Mouse (Mus musculus): ENCODE data around the gene Sept4. TPM values are rescaled to one million over a fixed set of nuclear protein-coding genes. Genes with fewer than 3 reads are reported as not detected.

Gene Sept4
- total RNA-seq, 1 experiment: 6.1 TPM

DNA sequence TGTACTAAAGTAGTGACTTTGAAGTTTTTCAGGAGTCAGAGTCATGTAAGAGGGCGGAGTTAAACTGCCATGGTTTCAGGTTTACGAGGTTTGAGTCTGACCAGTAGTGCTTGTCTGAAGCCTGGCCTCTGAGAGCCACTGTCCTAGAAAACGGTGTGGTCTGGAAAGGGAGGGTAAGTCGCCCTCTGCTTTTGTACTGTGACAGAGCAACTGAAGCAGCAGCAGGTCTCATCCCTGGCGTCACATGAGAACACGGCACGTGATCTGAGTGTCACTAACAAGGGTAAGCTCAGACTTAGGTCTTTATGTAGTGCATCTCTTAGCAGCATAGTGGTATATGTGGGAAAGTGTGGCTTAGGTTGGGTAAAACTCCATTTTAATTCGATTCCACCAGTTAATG is 26.4 kb upstream of the Sept4 start:
- Histone ChIP-seq H3K36me3 (ENCODE audit: control insufficient read depth, insufficient read depth, low read length, poor library complexity, severe bottlenecking) (no peaks in the 10 kb centered on the region), H3K9me3 (ENCODE audit: control insufficient read depth, insufficient read depth, low read depth, low read length) (no peaks in the 10 kb centered on the region), H3K27ac (ENCODE audit: insufficient read depth, low read depth, low read length, poor library complexity, severe bottlenecking) (no peak overlapping the region), H3K9ac (ENCODE audit: insufficient read depth, low read depth, low read length, poor library complexity, severe bottlenecking) (no peak overlapping the region), H3K4me1 (ENCODE audit: control insufficient read depth in 2 of 2, insufficient read depth in 2 of 2, low read length in 2 of 2, poor library complexity in 1 of 2) (0 out of 4 replicates have a peak, but pooled peaks cover 0 to 2% of the 10 kb centered on the region in 2 experiments), H3K4me3 (ENCODE audit: insufficient read depth in 1 of 2, low read depth in 1 of 2, low read length in 2 of 2, poor library complexity in 1 of 2, severe bottlenecking in 1 of 2) (no peak overlapping the region)
- TF ChIP-seq MAFK (IDR thresholded peaks at IDR 0.05; ENCODE audit: insufficient read depth, low read depth, low read length) (no peak), CHD2 (IDR thresholded peaks at IDR 0.05; ENCODE audit: low read depth, low read length) (no peak), HCFC1 (IDR thresholded peaks at IDR 0.05; ENCODE audit: borderline replicate concordance, insufficient read depth, low read length) (no peak), ZC3H11A (IDR thresholded peaks at IDR 0.05; ENCODE audit: borderline replicate concordance, low read depth, low read length) (no peak), ZNF384 (IDR thresholded peaks at IDR 0.05; ENCODE audit: low read depth, low read length) (no peak)
- DNase-seq (ENCODE audit: low read depth, low spot score): no peak
- in situ Hi-C loops (cut with MboI; ENCODE audit: low sequenced_read_pairs in 2 of 2, unreplicated experiment in 2 of 2): no loop called here

DNA sequence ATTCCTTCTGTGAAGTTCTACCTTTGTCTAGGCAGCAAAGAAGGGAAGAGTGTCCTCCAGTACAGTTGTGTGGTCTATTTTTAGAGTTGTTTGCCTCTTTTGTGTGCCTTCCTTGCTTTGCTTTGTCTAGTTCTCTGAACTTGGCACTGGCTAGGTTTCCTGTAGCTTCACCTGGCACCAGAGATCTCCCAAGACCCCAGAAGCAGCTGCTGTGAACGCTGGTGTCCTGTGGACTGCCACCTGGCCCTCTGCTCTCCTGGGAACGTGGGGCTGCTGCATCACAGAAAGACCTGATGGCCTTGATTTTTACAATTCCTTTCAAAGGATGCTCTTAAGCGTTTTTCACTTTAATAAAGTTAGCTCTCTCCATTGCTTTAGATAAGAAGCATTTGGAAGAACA is 25.8 kb upstream of the Sept4 start:
- H3K36me3 ChIP-seq (ENCODE audit: control insufficient read depth, insufficient read depth, low read length, poor library complexity, severe bottlenecking): no peaks in the 10 kb centered on the region
- no peaks in the 10 kb centered on the region for H3K9me3 ChIP-seq (ENCODE audit: control insufficient read depth, insufficient read depth, low read depth, low read length)
- H3K4me1 ChIP-seq (ENCODE audit: control insufficient read depth in 2 of 2, insufficient read depth in 2 of 2, low read length in 2 of 2, poor library complexity in 1 of 2): 0 out of 4 replicates have a peak, but pooled peaks cover 0 to 2% of the 10 kb centered on the region in 2 experiments
- no peak overlapping the region for H3K9ac ChIP-seq (ENCODE audit: insufficient read depth, low read depth, low read length, poor library complexity, severe bottlenecking)
- H3K27ac ChIP-seq (ENCODE audit: insufficient read depth, low read depth, low read length, poor library complexity, severe bottlenecking): no peak overlapping the region
- H3K4me3 ChIP-seq (ENCODE audit: insufficient read depth in 1 of 2, low read depth in 1 of 2, low read length in 2 of 2, poor library complexity in 1 of 2, severe bottlenecking in 1 of 2): no peak overlapping the region
- in situ Hi-C loops (cut with MboI; ENCODE audit: low sequenced_read_pairs in 2 of 2, unreplicated experiment in 2 of 2): no loop called here
- no peak for TF ChIP-seq ZC3H11A (IDR thresholded peaks at IDR 0.05; ENCODE audit: borderline replicate concordance, low read depth, low read length)
- no peak for TF ChIP-seq HCFC1 (IDR thresholded peaks at IDR 0.05; ENCODE audit: borderline replicate concordance, insufficient read depth, low read length)
- no peak for TF ChIP-seq CHD2 (IDR thresholded peaks at IDR 0.05; ENCODE audit: low read depth, low read length)
- no peak for TF ChIP-seq ZNF384 (IDR thresholded peaks at IDR 0.05; ENCODE audit: low read depth, low read length)
- no peak for TF ChIP-seq MAFK (IDR thresholded peaks at IDR 0.05; ENCODE audit: insufficient read depth, low read depth, low read length)
- no peak for DNase-seq (ENCODE audit: low read depth, low spot score)

GRCm38 (mm10) chr11:87553342-87553741 is 15.4 kb upstream of the Sept4 start:
- Histone ChIP-seq H3K27ac (ENCODE audit: insufficient read depth, low read depth, low read length, poor library complexity, severe bottlenecking) (no peak overlapping the region), H3K36me3 (ENCODE audit: control insufficient read depth, insufficient read depth, low read length, poor library complexity, severe bottlenecking) (no peaks in the 10 kb centered on the region), H3K4me1 (ENCODE audit: control insufficient read depth in 2 of 2, insufficient read depth in 2 of 2, low read length in 2 of 2, poor library complexity in 1 of 2) (no peaks in the 10 kb centered on the region), H3K9ac (ENCODE audit: insufficient read depth, low read depth, low read length, poor library complexity, severe bottlenecking) (no peak overlapping the region), H3K9me3 (ENCODE audit: control insufficient read depth, insufficient read depth, low read depth, low read length) (no peaks in the 10 kb centered on the region), H3K4me3 (ENCODE audit: insufficient read depth in 1 of 2, low read depth in 1 of 2, low read length in 2 of 2, poor library complexity in 1 of 2, severe bottlenecking in 1 of 2) (no peak overlapping the region)
- no peak for DNase-seq (ENCODE audit: low read depth, low spot score)
- TF ChIP-seq HCFC1 (IDR thresholded peaks at IDR 0.05; ENCODE audit: borderline replicate concordance, insufficient read depth, low read length) (no peak), ZC3H11A (IDR thresholded peaks at IDR 0.05; ENCODE audit: borderline replicate concordance, low read depth, low read length) (no peak), ZNF384 (IDR thresholded peaks at IDR 0.05; ENCODE audit: low read depth, low read length) (no peak), CHD2 (IDR thresholded peaks at IDR 0.05; ENCODE audit: low read depth, low read length) (no peak), MAFK (IDR thresholded peaks at IDR 0.05; ENCODE audit: insufficient read depth, low read depth, low read length) (no peak)
- in situ Hi-C loops (cut with MboI; ENCODE audit: low sequenced_read_pairs in 2 of 2, unreplicated experiment in 2 of 2): no loop called here

DNA sequence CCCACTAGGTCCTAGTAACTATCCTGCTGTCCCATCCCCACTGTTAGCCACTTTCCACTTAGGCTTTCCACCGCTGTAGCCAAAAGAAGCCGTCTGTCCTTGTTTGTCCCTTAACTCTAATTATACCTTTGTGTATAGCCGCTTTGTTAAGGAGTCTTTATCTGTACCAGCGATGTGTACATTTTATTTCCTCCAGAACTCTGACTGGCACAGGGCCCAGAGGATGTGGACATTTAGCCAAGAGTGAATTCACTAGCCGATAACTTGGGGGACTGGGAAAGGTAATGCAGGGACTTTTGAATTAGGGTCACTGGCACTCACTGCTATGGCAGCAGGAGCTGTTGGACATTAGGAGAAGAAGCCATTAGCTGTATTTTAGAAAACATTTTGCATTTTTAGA is 14.3 kb upstream of the Sept4 start:
- DNase-seq (ENCODE audit: low read depth, low spot score): no peak
- no peaks in the 10 kb centered on the region for H3K9me3 ChIP-seq (ENCODE audit: control insufficient read depth, insufficient read depth, low read depth, low read length)
- H3K36me3 ChIP-seq (ENCODE audit: control insufficient read depth, insufficient read depth, low read length, poor library complexity, severe bottlenecking): no peaks in the 10 kb centered on the region
- H3K27ac ChIP-seq (ENCODE audit: insufficient read depth, low read depth, low read length, poor library complexity, severe bottlenecking): no peak overlapping the region
- H3K4me1 ChIP-seq (ENCODE audit: control insufficient read depth in 2 of 2, insufficient read depth in 2 of 2, low read length in 2 of 2, poor library complexity in 1 of 2): no peaks in the 10 kb centered on the region
- in situ Hi-C loops (cut with MboI; ENCODE audit: low sequenced_read_pairs in 2 of 2, unreplicated experiment in 2 of 2): no loop called here
- no peak for TF ChIP-seq ZNF384 (IDR thresholded peaks at IDR 0.05; ENCODE audit: low read depth, low read length)
- TF ChIP-seq ZC3H11A (IDR thresholded peaks at IDR 0.05; ENCODE audit: borderline replicate concordance, low read depth, low read length): no peak
- TF ChIP-seq MAFK (IDR thresholded peaks at IDR 0.05; ENCODE audit: insufficient read depth, low read depth, low read length): no peak
- no peak for TF ChIP-seq HCFC1 (IDR thresholded peaks at IDR 0.05; ENCODE audit: borderline replicate concordance, insufficient read depth, low read length)
- no peak for TF ChIP-seq CHD2 (IDR thresholded peaks at IDR 0.05; ENCODE audit: low read depth, low read length)
- H3K4me3 ChIP-seq (ENCODE audit: insufficient read depth in 1 of 2, low read depth in 1 of 2, low read length in 2 of 2, poor library complexity in 1 of 2, severe bottlenecking in 1 of 2): no peak overlapping the region
- no peak overlapping the region for H3K9ac ChIP-seq (ENCODE audit: insufficient read depth, low read depth, low read length, poor library complexity, severe bottlenecking)
